Mouse (Mus musculus) hindbrain, embryonic 14.5 days (tissue): ENCODE data around the gene 4930590J08Rik. TPM values are rescaled to one million over a fixed set of nuclear protein-coding genes. Genes with fewer than 3 reads are reported as not detected.
A peak's percentile ranks its signal among the peaks of the same experiment; 100 is the strongest.

Source experiments
- ATAC-seq: fragments of 200-750 bp; cut with Nextera tagmentation; 2 replicates; pipeline ENCODE4 v1.8.0; 2017; ENCODE audit warnings: moderate number of reproducible peaks, mild to moderate bottlenecking, moderate TSS enrichment, moderate library complexity; ENCODE audit not compliant: low FRiP score
- DNase-seq: peaks from one replicate; pipeline ENCODE4 v3.0.0-alpha.2; 2015; ENCODE audit warnings: low spot score
- H3K27ac ChIP-seq: fragments of 300-500 bp; sonication (generic); 2 replicates; pipeline ENCODE4 v1.5.1; 2014; ENCODE audit warnings: mild to moderate bottlenecking, moderate library complexity
- H3K27me3 ChIP-seq: fragments of 300-500 bp; sonication (generic); 2 replicates; pipeline ENCODE4 v1.6.1; 2014; ENCODE audit warnings: mild to moderate bottlenecking, low read length, mixed read lengths; ENCODE audit not compliant: control insufficient read depth, insufficient read depth
- H3K36me3 ChIP-seq: fragments of 300-500 bp; sonication (generic); replicated peaks from 2 replicates; pipeline ENCODE4 v1.6.1; 2014; ENCODE audit not compliant: control insufficient read depth, insufficient read depth
- H3K4me1 ChIP-seq: fragments of 300-500 bp; sonication (generic); replicated peaks from 2 replicates; pipeline ENCODE4 v1.6.1; 2014; ENCODE audit warnings: antibody characterized with exemption, low read length, mixed read lengths; ENCODE audit not compliant: control insufficient read depth, insufficient read depth
- H3K4me2 ChIP-seq: fragments of 300-500 bp; sonication (generic); replicated peaks from 2 replicates; pipeline ENCODE4 v1.6.1; 2014; ENCODE audit warnings: mild to moderate bottlenecking, moderate library complexity
- H3K4me3 ChIP-seq: fragments of 300-500 bp; sonication (generic); replicated peaks from 2 replicates; pipeline ENCODE4 v1.5.1; 2014; ENCODE audit warnings: mild to moderate bottlenecking, low read length
- H3K9ac ChIP-seq: fragments of 300-500 bp; sonication (generic); 2 replicates; pipeline ENCODE4 v1.6.1; 2014
- H3K9me3 ChIP-seq: fragments of 300-500 bp; sonication (generic); 2 replicates; pipeline ENCODE4 v1.6.1; 2016; ENCODE audit warnings: low read length; ENCODE audit not compliant: control insufficient read depth
- WGBS: fragments of 180-500 bp; shearing (Covaris S2); extraction: QIAGEN DNeasy Blood & Tissue Kit; methylation state at CpG from one replicate; pipeline ENCODE4 v1.1.7; 2014; 5-methylcytosine and 5-hydroxymethylcytosine counted together
- polyA plus RNA-seq: library from polyadenylated mRNA; unstranded; fragments of >200 nt; fragmentation: Nextera tagmentation; extraction: Ambion mirVana; gene quantifications from 2 replicates; pipeline ENCODE4 v1.2.1, GENCODE M21; 2014

4930590J08Rik gene
- polyA plus RNA-seq, 1 experiment from 2014 or later: 1.4 TPM

- WGBS: 74% methylated on average over 3 of the region's 3 CpGs
- Histone ChIP-seq H3K9ac (no peak overlapping the region), H3K27me3 (no peaks in the 10 kb centered on the region), H3K9me3 (no peaks in the 10 kb centered on the region), H3K27ac (no peak overlapping the region), H3K4me3 (no peak overlapping the region), H3K4me2 (no peak overlapping the region), H3K36me3 (peaks cover 89% of the 10 kb centered on the region), H3K4me1 (no peaks in the 10 kb centered on the region)
- no peak for ATAC-seq
- no peak for DNase-seq
Measured at GRCm38 (mm10) chr6:91889255-91889906, 13.2 kb upstream of the 4930590J08Rik start.

DNA sequence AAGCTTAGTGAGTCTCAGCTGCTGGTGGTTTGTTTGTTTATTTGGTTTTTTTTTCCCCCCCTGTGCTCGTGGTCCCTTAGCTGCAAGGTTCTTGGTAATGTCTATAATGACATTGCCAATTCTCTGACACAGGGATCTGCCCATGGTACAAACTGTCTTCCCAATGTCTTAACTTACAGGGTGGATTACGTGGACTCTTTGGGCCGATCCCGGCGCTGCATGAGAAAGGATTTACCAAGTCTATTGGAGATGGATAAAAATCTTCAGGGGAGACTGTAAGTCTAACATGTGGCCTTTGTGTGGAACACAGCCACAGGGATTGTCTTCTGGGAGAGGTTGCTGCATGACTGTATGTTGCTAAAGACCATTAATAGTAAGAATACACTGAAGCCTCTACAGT lies 12.0 kb upstream of the 4930590J08Rik start:
- no peak overlapping the region for H3K9ac ChIP-seq
- H3K27ac ChIP-seq: no peak overlapping the region
- H3K36me3 ChIP-seq: peaks cover 91% of the 10 kb centered on the region
- no peaks in the 10 kb centered on the region for H3K27me3 ChIP-seq
- no peak for DNase-seq
- ATAC-seq: no peak
- H3K9me3 ChIP-seq: no peaks in the 10 kb centered on the region
- no peak overlapping the region for H3K4me3 ChIP-seq
- WGBS: 92% methylated on average over 5 of the region's 5 CpGs
- no peaks in the 10 kb centered on the region for H3K4me1 ChIP-seq
- H3K4me2 ChIP-seq: no peak overlapping the region

GRCm38 (mm10) chr6:91891776-91892175 lies 10.8 kb upstream of the 4930590J08Rik start:
- peaks cover 92% of the 10 kb centered on the region for H3K36me3 ChIP-seq
- DNase-seq: no peak
- no peak overlapping the region for H3K4me3 ChIP-seq
- no peak overlapping the region for H3K4me2 ChIP-seq
- H3K4me1 ChIP-seq: no peaks in the 10 kb centered on the region
- no peaks in the 10 kb centered on the region for H3K9me3 ChIP-seq
- WGBS: 91% methylated on average over 2 of the region's 2 CpGs
- no peaks in the 10 kb centered on the region for H3K27me3 ChIP-seq
- no peak overlapping the region for H3K9ac ChIP-seq
- no peak for ATAC-seq
- H3K27ac ChIP-seq: no peak overlapping the region

GRCm38 (mm10) chr6:91896783-91897182 lies 5.8 kb upstream of the 4930590J08Rik start:
- Histone ChIP-seq H3K4me1 (no peaks in the 10 kb centered on the region), H3K9me3 (no peaks in the 10 kb centered on the region), H3K36me3 (peaks cover 95% of the 10 kb centered on the region), H3K27me3 (no peaks in the 10 kb centered on the region), H3K4me3 (no peak overlapping the region), H3K4me2 (no peak overlapping the region), H3K27ac (no peak overlapping the region), H3K9ac (no peak overlapping the region)
- DNase-seq (no peak), ATAC-seq (no peak)
- WGBS: 97% methylated on average over 3 of the region's 3 CpGs

- Histone ChIP-seq H3K4me1 (no peaks in the 10 kb centered on the region), H3K9ac (no peak overlapping the region), H3K27ac (no peak overlapping the region), H3K27me3 (no peaks in the 10 kb centered on the region), H3K36me3 (peaks cover 61% of the 10 kb centered on the region), H3K4me2 (no peak overlapping the region), H3K4me3 (no peak overlapping the region), H3K9me3 (no peaks in the 10 kb centered on the region)
- WGBS: 30% methylated on average over 5 of the region's 5 CpGs
- DNase-seq: peak; percentile 94
- ATAC-seq: no peak
Measured at GRCm38 (mm10) chr6:91901505-91901904, 1.1 kb upstream of the 4930590J08Rik start.

DNA sequence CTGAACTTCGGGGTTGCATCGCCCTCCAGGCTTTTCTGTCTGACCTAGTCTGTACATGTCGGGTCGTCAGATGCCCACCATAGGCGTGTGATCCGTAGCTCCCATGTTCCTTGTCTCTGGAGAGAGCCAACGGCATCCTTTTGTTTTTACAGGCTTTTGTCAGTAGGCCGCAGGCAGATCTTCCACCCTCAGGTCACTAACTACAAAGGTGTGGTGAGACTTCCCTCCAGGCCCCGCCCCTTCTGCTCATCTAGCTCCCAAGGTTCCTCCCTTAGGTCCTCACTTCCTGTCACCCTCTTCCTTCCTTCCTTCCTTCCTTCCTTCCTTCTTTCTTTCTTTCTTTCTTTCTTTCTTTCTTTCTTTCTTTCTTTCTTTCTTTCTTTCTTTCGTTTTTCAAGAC lies 11.4 kb downstream of the 4930590J08Rik start:
- Histone ChIP-seq H3K9ac (no peak overlapping the region), H3K4me3 (no peak overlapping the region), H3K4me2 (no peak overlapping the region), H3K27me3 (no peaks in the 10 kb centered on the region), H3K27ac (no peak overlapping the region), H3K9me3 (no peaks in the 10 kb centered on the region), H3K4me1 (no peaks in the 10 kb centered on the region), H3K36me3 (no peaks in the 10 kb centered on the region)
- WGBS: 90% methylated on average over 10 of the region's 10 CpGs
- DNase-seq (no peak), ATAC-seq (no peak)

DNA sequence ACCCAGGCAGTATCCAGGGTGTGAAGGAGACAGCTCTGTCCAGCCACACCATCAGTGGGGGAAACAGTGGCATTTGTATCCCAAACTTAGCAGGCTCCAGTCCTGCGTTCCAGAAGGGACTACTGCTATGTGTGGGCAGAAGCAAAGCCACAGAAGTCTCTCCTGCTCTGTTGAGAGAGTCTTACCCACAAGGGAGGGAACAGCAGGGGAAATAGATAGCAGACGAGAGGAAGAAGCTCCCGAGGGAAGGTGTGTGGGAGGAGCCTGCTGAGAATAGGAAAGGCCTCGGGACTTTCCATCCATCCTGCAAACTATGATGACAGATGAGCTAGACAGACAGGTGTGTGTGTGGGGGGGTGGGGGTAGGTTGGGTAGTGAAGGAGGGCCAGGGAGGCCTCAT lies 14.7 kb downstream of the 4930590J08Rik start:
- no peak for DNase-seq
- 52% methylated on average over 4 of the region's 4 CpGs for WGBS
- Histone ChIP-seq H3K36me3 (no peaks in the 10 kb centered on the region), H3K9me3 (no peaks in the 10 kb centered on the region), H3K27me3 (no peaks in the 10 kb centered on the region), H3K4me3 (no peak overlapping the region), H3K9ac (no peak overlapping the region), H3K27ac (no peak overlapping the region), H3K4me1 (no peaks in the 10 kb centered on the region), H3K4me2 (no peak overlapping the region)
- no peak for ATAC-seq

- no peaks in the 10 kb centered on the region for H3K27me3 ChIP-seq
- WGBS: 70% methylated on average over 11 of the region's 11 CpGs
- no peak overlapping the region for H3K4me2 ChIP-seq
- ATAC-seq (no peak), DNase-seq (no peak)
- no peaks in the 10 kb centered on the region for H3K36me3 ChIP-seq
- H3K9ac ChIP-seq: no peak overlapping the region
- no peak overlapping the region for H3K4me3 ChIP-seq
- no peaks in the 10 kb centered on the region for H3K9me3 ChIP-seq
- no peaks in the 10 kb centered on the region for H3K4me1 ChIP-seq
- no peak overlapping the region for H3K27ac ChIP-seq
Measured at GRCm38 (mm10) chr6:91917716-91918115, 15.1 kb downstream of the 4930590J08Rik start.

GRCm38 (mm10) chr6:91931231-91931630 lies 28.6 kb downstream of the 4930590J08Rik start:
- DNase-seq: no peak
- 75% methylated on average over 5 of the region's 5 CpGs for WGBS

DNA sequence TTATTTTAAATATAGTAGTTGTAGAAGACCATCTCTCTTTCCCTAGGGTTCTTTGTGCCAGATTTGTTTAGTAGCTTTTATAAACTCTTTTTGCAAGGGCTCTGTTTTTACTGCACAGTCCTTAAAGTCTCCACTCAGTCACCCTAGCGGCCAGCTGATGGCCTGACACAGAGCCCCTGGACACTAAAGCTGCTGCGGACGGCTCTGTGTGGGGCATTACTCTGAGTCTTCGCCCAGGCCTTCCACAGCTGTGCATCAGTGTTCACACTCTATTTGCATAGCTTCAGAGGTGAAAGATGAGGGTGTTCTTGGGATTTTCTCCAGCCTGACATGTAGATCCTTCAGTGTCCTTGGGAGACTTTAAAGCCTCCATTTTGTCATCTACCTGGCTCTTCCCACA lies 35.9 kb downstream of the 4930590J08Rik start:
- no peak overlapping the region for H3K4me2 ChIP-seq
- WGBS: 57% methylated on average over 4 of the region's 4 CpGs
- DNase-seq: no peak
- H3K27me3 ChIP-seq: no peaks in the 10 kb centered on the region
- no peaks in the 10 kb centered on the region for H3K36me3 ChIP-seq
- H3K4me3 ChIP-seq: no peak overlapping the region
- H3K27ac ChIP-seq: no peak overlapping the region
- H3K9ac ChIP-seq: no peak overlapping the region
- H3K9me3 ChIP-seq: no peaks in the 10 kb centered on the region
- H3K4me1 ChIP-seq: no peaks in the 10 kb centered on the region
- ATAC-seq: no peak

More at GRCm38 (mm10) chr6:91931231-91931630, 28.6 kb downstream of the 4930590J08Rik start:
- Histone ChIP-seq H3K27me3 (no peaks in the 10 kb centered on the region), H3K36me3 (no peaks in the 10 kb centered on the region), H3K9me3 (no peaks in the 10 kb centered on the region), H3K27ac (no peak overlapping the region), H3K9ac (no peak overlapping the region), H3K4me3 (no peak overlapping the region), H3K4me1 (no peaks in the 10 kb centered on the region), H3K4me2 (no peak overlapping the region)
- ATAC-seq: no peak
